Mouse (Mus musculus): ENCODE measurements around the gene Spata6. TPM values are rescaled to one million over a fixed set of nuclear protein-coding genes. Genes with fewer than 3 reads are reported as not detected.

Spata6 gene
- polyA plus RNA-seq, 1 experiment, result not detected

- TF ChIP-seq GATA1 (IDR thresholded peaks at IDR 0.05; ENCODE audit: low read length), result no peak
These were observed 1.5 kb downstream of the Spata6 start for GRCm38 (mm10) chr4:111721121-111721840.

- no peak for TF ChIP-seq GATA1 (IDR thresholded peaks at IDR 0.05; ENCODE audit: low read length)
These were observed 17.8 kb downstream of the Spata6 start for GRCm38 (mm10) chr4:111737551-111737950.

GRCm38 (mm10) chr4:111780533-111780932, 60.7 kb downstream of the Spata6 start:
- no peak for TF ChIP-seq GATA1 (IDR thresholded peaks at IDR 0.05; ENCODE audit: low read length)

- TF ChIP-seq GATA1 (IDR thresholded peaks at IDR 0.05; ENCODE audit: low read length), result no peak
These were observed 80.1 kb downstream of the Spata6 start for GRCm38 (mm10) chr4:111799892-111800291.

- TF ChIP-seq GATA1 (IDR thresholded peaks at IDR 0.05; ENCODE audit: low read length), result no peak
These were observed 83.4 kb downstream of the Spata6 start for GRCm38 (mm10) chr4:111803164-111803563.

GRCm38 (mm10) chr4:111817478-111817877, 97.7 kb downstream of the Spata6 start:
- no peak for TF ChIP-seq GATA1 (IDR thresholded peaks at IDR 0.05; ENCODE audit: low read length)

- TF ChIP-seq GATA1 (IDR thresholded peaks at IDR 0.05; ENCODE audit: low read length), result no peak
These were observed 119.1 kb downstream of the Spata6 start for GRCm38 (mm10) chr4:111838882-111839281.

- TF ChIP-seq GATA1 (IDR thresholded peaks at IDR 0.05; ENCODE audit: low read length), result no peak
These were observed 132.8 kb downstream of the Spata6 start for GRCm38 (mm10) chr4:111852626-111853025.

- TF ChIP-seq GATA1 (IDR thresholded peaks at IDR 0.05; ENCODE audit: low read length), result no peak
These were observed 146.9 kb downstream of the Spata6 start for GRCm38 (mm10) chr4:111866701-111867100.

- no peak for TF ChIP-seq GATA1 (IDR thresholded peaks at IDR 0.05; ENCODE audit: low read length)
These were observed 148.1 kb downstream of the Spata6 start for GRCm38 (mm10) chr4:111867743-111868401.

Other genes with a start within 250 kb of the Spata6 start
- gene Slc5a9, start 182.9 kb downstream of the Spata6 start, polyA plus RNA-seq (2012), result not detected in 2 replicates
- gene Skint8, start 199.4 kb downstream of the Spata6 start, polyA plus RNA-seq (2012), result not detected in 2 replicates